Mouse (Mus musculus) left cerebral cortex, adult 11 months (tissue): ENCODE measurements at regions not wholly inside any gene's neighbourhood (a gene's known extent, or its start where the extent isn't known, plus 50 kb on each side); places are given as distances from the start of the nearest gene placed in this dataset.

Experiments used
- DNase-seq: peaks from one replicate; pipeline ENCODE4 v3.0.0; 2022; ENCODE audit warnings: low spot score

- DNase-seq: peak; percentile 8
These were observed 1383.6 kb upstream of the Slc39a10 start for GRCm38 (mm10) chr1:48276206-48276605.

- DNase-seq: no peak
These were observed 1383.0 kb upstream of the Slc39a10 start for GRCm38 (mm10) chr1:48275666-48276065.
